Mouse (Mus musculus) retina, postnatal 1 day (tissue): Measurements from ENCODE around the gene Phkg2.
A peak's percentile ranks its signal among the peaks of the same experiment; 100 is the strongest.
"Not testable (repeated sequence)": the region's sequence is repeated elsewhere in the genome, so short reads cannot be mapped to it uniquely, and the experiment has no call there.

ENCODE experiments used
- DNase-seq: peaks from one replicate; pipeline ENCODE4 v3.0.0-alpha.2; 2012

The Phkg2 gene

GRCm38 (mm10) chr7:127604256-127604655 lies 31.1 kb downstream of the Phkg2 start:
- no peak for DNase-seq

GRCm38 (mm10) chr7:127607150-127607549 lies 34.0 kb downstream of the Phkg2 start:
- no peak for DNase-seq

GRCm38 (mm10) chr7:127611011-127611410 lies 37.9 kb downstream of the Phkg2 start:
- no peak for DNase-seq

- DNase-seq: no peak
Measured at GRCm38 (mm10) chr7:127611561-127611960, 38.4 kb downstream of the Phkg2 start.

- no peak for DNase-seq
Measured at GRCm38 (mm10) chr7:127613501-127613900, 40.4 kb downstream of the Phkg2 start.

- no peak for DNase-seq
Measured at GRCm38 (mm10) chr7:127614091-127614490, 41.0 kb downstream of the Phkg2 start.

GRCm38 (mm10) chr7:127614511-127614890 lies 41.4 kb downstream of the Phkg2 start:
- DNase-seq: peak; percentile 57

- peak; percentile 95 for DNase-seq
Measured at GRCm38 (mm10) chr7:127614891-127615843, 42.0 kb downstream of the Phkg2 start, which contains the start of gene Zfp629. Gene Zfp629, minus strand, starts transcription at chr7:127615797.

- DNase-seq: peak; percentile 6
Measured at GRCm38 (mm10) chr7:127616336-127616735, 43.2 kb downstream of the Phkg2 start.

GRCm38 (mm10) chr7:127616881-127617280 lies 43.7 kb downstream of the Phkg2 start:
- no peak for DNase-seq

GRCm38 (mm10) chr7:127617962-127618361 lies 44.8 kb downstream of the Phkg2 start:
- DNase-seq: peak; percentile 76

- not testable (repeated sequence) for DNase-seq
Measured at GRCm38 (mm10) chr7:127618402-127618801, 45.3 kb downstream of the Phkg2 start.

GRCm38 (mm10) chr7:127626039-127626438 lies 52.9 kb downstream of the Phkg2 start:
- no peak for DNase-seq

GRCm38 (mm10) chr7:127626471-127626870 lies 53.3 kb downstream of the Phkg2 start:
- DNase-seq: no peak

GRCm38 (mm10) chr7:127628646-127629045 lies 55.5 kb downstream of the Phkg2 start:
- DNase-seq: no peak

- DNase-seq: no peak
Measured at GRCm38 (mm10) chr7:127631416-127631815, 58.3 kb downstream of the Phkg2 start.
